Mouse (Mus musculus): ENCODE data around the gene Znrf3. TPM values are rescaled to one million over a fixed set of nuclear protein-coding genes. Genes with fewer than 3 reads are reported as not detected.

Znrf3 gene
- total RNA-seq, 1 experiment from 2014 or later, result 6.7 TPM

DNA sequence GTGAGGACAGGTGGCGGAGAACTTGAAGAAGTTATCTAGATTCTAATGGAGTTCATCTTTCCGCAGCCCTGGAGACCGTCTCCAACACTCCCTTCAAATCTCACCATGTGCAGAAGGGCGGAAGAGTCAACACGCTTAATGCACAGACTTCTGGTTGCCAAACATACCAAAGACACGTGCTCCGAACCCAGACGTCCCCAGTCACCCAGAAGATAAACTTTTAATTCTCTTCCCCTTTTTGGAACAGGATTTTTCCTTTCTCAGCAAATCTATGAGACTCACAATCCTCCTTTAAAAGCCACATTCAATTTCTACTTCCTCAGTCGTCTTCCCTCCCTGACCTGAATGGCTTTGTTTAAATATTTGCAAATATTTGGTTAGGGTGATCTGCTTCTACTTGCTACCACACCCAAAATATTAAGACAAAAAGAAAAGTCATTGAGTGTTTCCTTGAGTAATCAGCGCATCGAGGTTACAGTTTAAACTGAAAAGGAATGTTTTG lies 856 bp upstream of the Znrf3 start:
- peak in 1 of 2 experiments; percentile 22; a peak in 1 of 4 replicates for ATAC-seq (replicated peaks in 1 of 2; ENCODE audit: insufficient read depth in 1 of 2, low FRiP score in 2 of 2, low TSS enrichment in 1 of 2, low read depth in 1 of 2, poor library complexity in 2 of 2, severe bottlenecking in 2 of 2)

DNA sequence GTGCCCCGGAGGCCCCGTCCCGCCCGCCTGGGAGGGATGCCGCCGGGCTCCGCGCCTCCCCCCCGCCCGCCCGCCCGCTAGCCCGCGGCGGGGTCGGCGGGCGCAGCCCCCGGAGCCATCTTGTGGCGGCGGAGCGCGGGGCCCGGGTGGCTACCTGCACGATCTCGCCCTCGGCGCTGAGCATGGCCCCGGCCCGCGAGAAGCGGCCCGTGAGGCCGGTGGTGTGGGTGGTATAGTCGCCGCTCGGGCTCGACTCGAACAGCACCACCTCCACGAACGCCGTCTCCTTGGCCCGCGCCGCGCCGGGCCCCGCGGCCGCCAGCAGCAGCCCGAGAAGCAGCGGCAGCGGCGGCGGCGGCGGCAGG lies 431 bp downstream of the Znrf3 start:
- no peak for ATAC-seq (replicated peaks in 1 of 2; ENCODE audit: insufficient read depth in 1 of 2, low FRiP score in 2 of 2, low TSS enrichment in 1 of 2, low read depth in 1 of 2, poor library complexity in 2 of 2, severe bottlenecking in 2 of 2)

DNA sequence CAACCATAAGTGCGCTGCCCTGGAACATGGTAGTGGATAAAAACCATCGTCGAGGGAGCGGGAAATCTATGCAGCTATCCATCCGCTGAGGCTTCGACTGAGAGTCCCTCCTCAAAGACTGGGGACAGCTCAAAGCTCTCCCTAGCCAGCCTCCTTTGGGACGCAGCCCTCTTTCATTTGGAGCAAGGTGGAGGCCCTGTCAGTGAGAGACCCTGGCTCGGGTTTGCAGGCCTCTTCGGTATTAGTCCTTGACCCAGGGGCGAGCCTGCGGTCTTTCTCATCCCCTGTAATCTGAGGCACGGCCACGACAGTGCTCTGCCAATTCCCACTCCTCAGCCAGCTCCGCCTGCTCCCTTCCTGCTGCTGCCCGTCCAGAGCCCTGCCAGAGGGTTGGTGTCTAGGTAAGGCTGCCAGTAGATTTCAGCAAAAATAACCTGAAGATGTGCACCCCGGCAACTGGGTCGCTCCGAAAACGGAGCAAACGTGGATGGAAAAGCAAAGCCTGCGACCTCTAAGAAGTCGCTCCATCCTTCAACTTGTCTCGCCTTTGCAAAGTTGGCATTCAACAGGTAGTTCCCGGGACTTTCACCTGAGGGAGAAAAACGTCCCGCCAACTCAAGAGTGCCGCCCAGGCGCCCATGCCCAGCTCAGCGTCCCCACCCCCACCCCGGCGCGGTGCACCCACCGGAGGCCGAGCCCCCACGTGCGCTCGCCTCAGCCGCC lies 975 bp downstream of the Znrf3 start:
- ATAC-seq (replicated peaks in 1 of 2; ENCODE audit: insufficient read depth in 1 of 2, low FRiP score in 2 of 2, low TSS enrichment in 1 of 2, low read depth in 1 of 2, poor library complexity in 2 of 2, severe bottlenecking in 2 of 2), result no peak

DNA sequence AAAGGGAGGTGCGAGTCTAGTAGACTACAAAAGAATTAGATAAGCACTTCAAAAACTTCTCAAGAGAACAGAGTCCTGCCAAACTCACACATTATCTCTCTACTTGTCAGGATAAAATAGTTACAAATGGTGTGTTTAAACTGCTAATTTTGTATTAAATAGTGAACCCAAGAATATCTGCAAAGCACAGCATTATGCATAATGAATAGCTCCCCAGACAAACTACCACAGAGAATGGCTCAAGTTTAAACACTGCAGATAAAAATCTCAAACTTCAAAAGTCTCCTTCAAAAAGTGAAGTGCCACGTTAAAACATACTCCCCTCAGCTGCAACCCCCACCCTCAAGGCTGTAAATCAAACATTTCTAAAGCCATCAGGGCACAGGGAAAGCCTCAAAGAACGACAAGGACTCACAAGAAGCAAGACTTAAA lies 2.0 kb downstream of the Znrf3 start:
- no peak for ATAC-seq (replicated peaks in 1 of 2; ENCODE audit: insufficient read depth in 1 of 2, low FRiP score in 2 of 2, low TSS enrichment in 1 of 2, low read depth in 1 of 2, poor library complexity in 2 of 2, severe bottlenecking in 2 of 2)

GRCm38 (mm10) chr11:5437646-5438045 lies 7.0 kb downstream of the Znrf3 start:
- no peak for ATAC-seq (replicated peaks in 1 of 2; ENCODE audit: insufficient read depth in 1 of 2, low FRiP score in 2 of 2, low TSS enrichment in 1 of 2, low read depth in 1 of 2, poor library complexity in 2 of 2, severe bottlenecking in 2 of 2)

DNA sequence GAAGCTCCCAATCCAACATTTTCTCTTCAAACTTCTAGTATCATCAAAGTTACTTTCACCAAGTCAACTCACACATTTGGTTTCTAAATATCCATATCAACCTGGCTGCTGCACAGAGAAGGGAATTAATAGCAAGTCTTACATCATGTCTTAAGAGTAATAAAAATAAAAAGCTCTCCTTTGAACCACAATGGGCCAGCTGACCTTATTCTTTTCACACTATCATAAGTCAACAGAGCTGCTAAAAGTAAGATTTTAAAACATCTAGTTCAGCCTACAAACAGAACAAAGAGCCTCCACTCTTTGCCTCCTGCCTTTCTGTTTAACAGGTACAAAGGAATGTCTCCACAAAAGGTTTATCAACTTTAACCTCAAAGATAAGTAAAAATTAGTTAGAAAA lies 7.7 kb downstream of the Znrf3 start:
- no peak for ATAC-seq (replicated peaks in 1 of 2; ENCODE audit: insufficient read depth in 1 of 2, low FRiP score in 2 of 2, low TSS enrichment in 1 of 2, low read depth in 1 of 2, poor library complexity in 2 of 2, severe bottlenecking in 2 of 2)

GRCm38 (mm10) chr11:5435493-5435892 lies 9.2 kb downstream of the Znrf3 start:
- ATAC-seq (replicated peaks in 1 of 2; ENCODE audit: insufficient read depth in 1 of 2, low FRiP score in 2 of 2, low TSS enrichment in 1 of 2, low read depth in 1 of 2, poor library complexity in 2 of 2, severe bottlenecking in 2 of 2), result no peak

DNA sequence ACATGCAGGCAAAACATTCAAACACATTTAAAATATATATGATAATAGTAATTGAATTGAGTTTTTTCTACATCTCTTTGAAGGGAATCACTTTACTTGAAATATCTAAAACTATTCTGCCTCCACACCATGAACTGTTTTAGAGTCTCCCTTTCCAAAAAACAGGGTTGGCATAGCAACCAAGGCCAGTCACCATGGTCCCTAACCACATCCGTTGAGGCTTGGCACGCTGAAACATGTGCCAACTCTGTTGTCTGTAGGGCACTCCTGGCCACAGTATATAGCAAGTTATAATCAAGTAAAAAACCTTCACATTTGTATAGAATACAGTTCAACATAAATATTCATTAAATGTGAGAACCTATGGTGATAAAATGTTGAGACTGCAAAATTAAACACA lies 12.3 kb downstream of the Znrf3 start:
- ATAC-seq (replicated peaks in 1 of 2; ENCODE audit: insufficient read depth in 1 of 2, low FRiP score in 2 of 2, low TSS enrichment in 1 of 2, low read depth in 1 of 2, poor library complexity in 2 of 2, severe bottlenecking in 2 of 2), result peak; percentile 90 to 96

DNA sequence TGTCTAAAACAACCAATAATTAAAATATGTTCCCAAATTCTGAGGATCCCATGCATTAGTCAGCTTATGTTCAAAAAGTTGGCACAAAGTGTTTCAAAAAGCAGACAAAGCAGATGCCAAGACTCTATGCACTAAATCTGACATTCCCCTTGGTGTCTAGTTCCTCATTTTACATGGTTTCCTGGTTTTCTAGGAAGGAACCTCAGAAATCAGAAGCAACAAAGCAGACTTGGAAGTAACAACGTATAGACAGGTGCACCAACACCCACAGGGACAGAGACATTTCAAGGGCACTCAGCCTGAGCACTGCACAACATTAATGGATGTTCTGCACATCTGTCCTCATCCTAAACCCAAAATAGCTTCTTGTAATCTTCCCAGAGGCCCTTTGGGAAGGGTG lies 13.8 kb downstream of the Znrf3 start:
- ATAC-seq (replicated peaks in 1 of 2; ENCODE audit: insufficient read depth in 1 of 2, low FRiP score in 2 of 2, low TSS enrichment in 1 of 2, low read depth in 1 of 2, poor library complexity in 2 of 2, severe bottlenecking in 2 of 2), result peak in 1 of 2 experiments; percentile 15; a peak in 1 of 4 replicates

DNA sequence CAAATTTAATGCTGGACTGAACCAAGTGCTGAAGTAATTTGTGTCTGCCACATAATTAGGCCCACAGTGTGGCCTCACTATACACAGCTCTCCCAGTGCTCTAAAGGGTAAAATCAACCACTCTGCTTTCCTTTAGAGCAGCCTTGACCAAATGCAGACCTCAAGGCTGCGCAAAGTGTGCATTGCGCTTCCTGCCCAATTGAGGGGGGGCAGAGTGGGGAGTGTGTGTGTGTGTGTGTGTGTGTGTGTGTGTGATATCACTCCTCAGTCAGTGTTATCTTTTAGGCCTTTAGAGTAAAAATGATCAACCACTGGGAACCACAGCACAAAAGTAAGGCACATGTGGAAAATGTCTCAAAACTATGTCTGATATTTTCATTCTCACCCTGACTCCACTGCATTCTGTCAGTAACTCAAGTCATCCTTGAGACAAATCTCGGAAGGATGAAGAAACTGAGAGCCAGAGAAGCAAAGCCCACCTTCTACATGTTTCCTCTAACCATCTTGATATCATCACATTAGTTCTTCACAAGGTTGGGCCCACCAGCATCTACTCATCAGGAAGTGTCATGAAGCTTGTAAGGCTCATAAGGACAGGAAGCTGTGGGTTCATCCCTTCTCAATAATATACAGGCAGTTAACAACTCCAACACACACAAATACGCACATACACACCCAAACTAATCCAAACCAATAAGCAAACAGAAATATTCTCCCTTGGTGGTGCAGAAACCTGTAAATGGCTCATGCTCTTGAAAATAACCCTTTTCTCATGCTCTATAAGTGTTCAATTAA lies 15.1 kb downstream of the Znrf3 start:
- ATAC-seq (replicated peaks in 1 of 2; ENCODE audit: insufficient read depth in 1 of 2, low FRiP score in 2 of 2, low TSS enrichment in 1 of 2, low read depth in 1 of 2, poor library complexity in 2 of 2, severe bottlenecking in 2 of 2), result no peak

DNA sequence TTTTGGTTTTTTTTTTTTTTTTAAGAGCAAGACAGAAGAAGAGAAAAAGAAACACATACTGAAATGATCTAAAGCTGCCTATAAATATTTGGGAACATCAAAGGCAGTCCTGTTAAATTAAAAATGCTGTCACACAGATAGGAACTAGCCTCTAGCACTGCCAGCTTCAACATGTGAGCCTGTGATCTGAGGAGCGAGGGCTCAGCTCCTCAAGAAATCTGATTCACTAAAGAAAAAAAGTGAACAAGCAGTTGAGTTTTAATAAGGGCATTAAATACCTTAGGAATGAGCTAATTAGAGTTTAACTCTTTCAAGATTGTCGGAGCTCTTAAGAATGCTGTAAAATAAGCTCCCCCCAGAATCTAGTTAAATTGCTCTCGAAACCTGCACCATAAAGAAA lies 17.4 kb downstream of the Znrf3 start:
- ATAC-seq (replicated peaks in 1 of 2; ENCODE audit: insufficient read depth in 1 of 2, low FRiP score in 2 of 2, low TSS enrichment in 1 of 2, low read depth in 1 of 2, poor library complexity in 2 of 2, severe bottlenecking in 2 of 2), result no peak

DNA sequence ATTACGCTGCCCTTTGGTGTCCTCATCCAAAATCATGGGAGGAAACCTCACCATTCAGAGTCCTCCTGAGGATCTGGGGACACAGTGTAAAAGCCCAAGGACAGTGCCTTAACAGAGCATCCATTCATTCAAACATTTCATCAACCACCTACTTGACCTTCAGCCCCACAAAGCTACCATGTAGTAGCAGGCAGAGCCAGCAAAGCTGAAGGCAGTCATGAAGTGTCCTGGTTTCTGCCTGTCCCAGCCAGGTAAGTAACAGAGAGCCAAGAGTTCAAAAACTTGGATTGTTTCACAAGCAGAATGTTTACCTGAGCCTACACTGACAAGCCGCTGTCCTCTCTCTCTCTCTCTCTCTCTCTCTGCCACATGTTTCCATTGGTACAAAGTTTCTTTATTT lies 18.3 kb downstream of the Znrf3 start:
- ATAC-seq (replicated peaks in 1 of 2; ENCODE audit: insufficient read depth in 1 of 2, low FRiP score in 2 of 2, low TSS enrichment in 1 of 2, low read depth in 1 of 2, poor library complexity in 2 of 2, severe bottlenecking in 2 of 2), result no peak

GRCm38 (mm10) chr11:5425106-5425505 lies 19.5 kb downstream of the Znrf3 start:
- no peak for ATAC-seq (replicated peaks in 1 of 2; ENCODE audit: insufficient read depth in 1 of 2, low FRiP score in 2 of 2, low TSS enrichment in 1 of 2, low read depth in 1 of 2, poor library complexity in 2 of 2, severe bottlenecking in 2 of 2)

GRCm38 (mm10) chr11:5424185-5424584 lies 20.5 kb downstream of the Znrf3 start:
- no peak for ATAC-seq (replicated peaks in 1 of 2; ENCODE audit: insufficient read depth in 1 of 2, low FRiP score in 2 of 2, low TSS enrichment in 1 of 2, low read depth in 1 of 2, poor library complexity in 2 of 2, severe bottlenecking in 2 of 2)

DNA sequence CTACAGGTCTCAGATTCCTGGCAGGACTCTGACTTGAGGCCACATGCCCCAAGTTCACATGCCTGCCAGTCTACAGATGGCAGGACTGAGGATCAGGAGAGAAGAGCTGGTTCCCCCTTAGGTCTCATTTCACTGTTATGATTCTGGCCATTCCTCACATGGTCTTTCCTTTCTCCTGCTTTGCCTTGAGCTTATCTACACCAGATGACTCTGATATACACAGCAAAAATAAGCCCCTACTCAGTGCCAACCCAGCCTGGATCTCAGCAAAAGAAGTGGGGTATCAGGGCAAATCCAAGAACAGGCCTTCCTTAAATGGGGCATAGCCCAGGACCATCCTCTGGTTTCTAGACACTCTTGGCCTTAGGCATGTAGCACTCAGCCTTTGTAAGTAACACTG lies 21.6 kb downstream of the Znrf3 start:
- ATAC-seq (replicated peaks in 1 of 2; ENCODE audit: insufficient read depth in 1 of 2, low FRiP score in 2 of 2, low TSS enrichment in 1 of 2, low read depth in 1 of 2, poor library complexity in 2 of 2, severe bottlenecking in 2 of 2), result no peak

DNA sequence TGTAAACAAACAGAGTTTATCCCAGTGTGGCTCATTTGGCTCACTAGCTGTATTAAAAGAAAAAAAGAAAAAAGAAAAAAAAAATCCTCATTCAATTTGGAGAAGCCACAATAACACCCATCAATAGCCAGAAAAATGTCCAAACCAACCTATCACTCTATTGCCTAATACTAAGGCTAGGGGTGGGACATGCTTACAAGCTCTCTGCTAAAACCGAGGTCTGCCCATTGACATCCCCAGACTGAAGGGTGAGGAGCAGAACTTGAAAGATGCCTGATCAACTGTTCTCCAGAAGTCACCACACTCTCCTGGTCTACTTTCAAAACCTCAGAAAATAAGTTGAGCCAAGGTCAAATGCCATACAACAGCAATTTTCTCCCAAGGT lies 22.4 kb downstream of the Znrf3 start:
- no peak for ATAC-seq (replicated peaks in 1 of 2; ENCODE audit: insufficient read depth in 1 of 2, low FRiP score in 2 of 2, low TSS enrichment in 1 of 2, low read depth in 1 of 2, poor library complexity in 2 of 2, severe bottlenecking in 2 of 2)

DNA sequence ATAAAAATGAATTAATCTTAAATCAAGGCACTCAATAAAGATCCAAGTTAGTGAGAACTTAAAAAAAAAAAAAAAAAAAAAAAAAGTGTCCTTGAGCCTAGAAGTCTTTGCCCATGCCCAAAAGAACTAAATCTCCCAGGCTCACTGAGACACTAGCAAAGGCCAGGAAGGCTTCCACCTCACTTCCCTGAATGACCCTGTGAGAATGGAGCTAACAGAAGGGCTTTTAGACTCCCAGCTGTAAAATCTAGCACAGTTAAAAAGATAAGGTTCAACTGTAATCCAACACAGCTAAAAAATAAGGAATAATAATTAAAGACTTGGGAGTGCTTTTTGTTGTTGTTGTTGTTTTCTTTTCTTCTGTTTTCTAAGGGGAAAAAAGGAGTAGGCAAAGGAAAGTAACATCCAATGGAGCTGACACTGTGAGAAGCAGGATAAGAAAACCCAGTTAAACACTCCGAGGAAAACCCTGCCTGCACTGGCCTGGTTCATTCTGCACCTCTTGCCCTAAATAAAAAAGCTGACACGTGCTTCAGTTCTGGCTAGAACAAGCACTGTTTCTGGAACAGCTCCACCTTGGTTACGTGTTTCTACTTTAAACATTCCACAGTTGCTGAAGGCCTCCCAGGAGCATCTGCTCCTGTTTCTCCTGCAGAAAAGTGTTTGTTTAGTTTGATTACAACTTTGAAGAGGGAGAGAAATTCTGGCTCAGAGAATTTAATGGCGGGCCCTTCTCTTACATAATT lies 23.0 kb downstream of the Znrf3 start:
- no peak for ATAC-seq (replicated peaks in 1 of 2; ENCODE audit: insufficient read depth in 1 of 2, low FRiP score in 2 of 2, low TSS enrichment in 1 of 2, low read depth in 1 of 2, poor library complexity in 2 of 2, severe bottlenecking in 2 of 2)
